Mouse (Mus musculus) testis, adult 2 months (tissue): ENCODE measurements around the gene Sgta.

ENCODE experiments used
- CTCF ChIP-seq: fragments of 200-500 bp; IDR thresholded peaks from 2 replicates; pipeline ENCODE4 v1.5.1; 2012; ENCODE audit warnings: low read depth, mild to moderate bottlenecking, inconsistent platforms, low read length, moderate library complexity; ENCODE audit not compliant: control insufficient read depth, insufficient read depth, insufficient replicate concordance
- POLR2A ChIP-seq: fragments of 200-500 bp; IDR thresholded peaks from 2 replicates; pipeline ENCODE4 v1.6.1; 2012; ENCODE audit warnings: low read depth, mild to moderate bottlenecking, inconsistent platforms, low read length, moderate library complexity; ENCODE audit not compliant: control insufficient read depth

GRCm38 (mm10) chr10:81021547-81022110, 38.4 kb downstream of the Sgta start:
- no peak for TF ChIP-seq POLR2A
- no peak for TF ChIP-seq CTCF
